In genomic region chr6:114238892-114239644, GRCm38 (mm10) we compare ENCODE assay signal across 15 mouse cellular contexts. TPM values are rescaled to one million over a fixed set of nuclear protein-coding genes. Genes with fewer than 3 reads are reported as not detected.
A peak's percentile ranks its signal among the peaks of the same experiment; 100 is the strongest.
DNase-seq lines count a peak whose midpoint lies in the region; ATAC-seq lines count a peak whose summit lies in the region.
"Had no signal": no experiment of that assay in that cellular context is flagged by ENCODE, and none has a peak within 500 bp of the region (broad histone marks: within the 10 kb centered on the region; RNA-seq: fewer than 3 reads in every experiment).

No protein-coding gene starts in this region.

- no peak overlapping the region; the same call in 1 of the 2 replicates for H3K9ac ChIP-seq in forebrain, embryonic 11.5 days (ENCODE audit: low read length)
- H3K9ac ChIP-seq in hindbrain, embryonic 15.5 days, result no peak overlapping the region
- no peak overlapping the region for H3K9ac ChIP-seq in neural tube, embryonic 12.5 days

- H3K9me3 ChIP-seq in forebrain, embryonic 11.5 days (ENCODE audit: control insufficient read depth, low read length), result no peaks in the 10 kb centered on the region
- H3K9me3 ChIP-seq in hindbrain, embryonic 15.5 days, result no peaks in the 10 kb centered on the region
- no peaks in the 10 kb centered on the region for H3K9me3 ChIP-seq in neural tube, embryonic 12.5 days
- H3K9me3 ChIP-seq: limb, embryonic 10.5 days; megakaryocyte, embryonic 14.5 days had no signal

- H3K36me3 ChIP-seq in forebrain, embryonic 11.5 days (ENCODE audit: control insufficient read depth, insufficient read depth, low read length), result no peaks in the 10 kb centered on the region
- no peaks in the 10 kb centered on the region for H3K36me3 ChIP-seq in hindbrain, embryonic 15.5 days
- no peaks in the 10 kb centered on the region for H3K36me3 ChIP-seq in neural tube, embryonic 12.5 days
- H3K36me3 ChIP-seq: limb, embryonic 10.5 days had no signal

- ATAC-seq in forebrain, embryonic 11.5 days (replicated peaks; ENCODE audit: low FRiP score), result peak; percentile 75
- peak; percentile 79 for ATAC-seq in hindbrain, embryonic 15.5 days (ENCODE audit: low FRiP score, low read depth)
- peak; percentile 84 for ATAC-seq in neural tube, embryonic 12.5 days (ENCODE audit: low FRiP score, low read depth)

- intact Hi-C loops in gastrocnemius, postnatal 36 days (cut with DNase I), result no loop called here

- no peak overlapping the region for H3K27ac ChIP-seq in forebrain, embryonic 11.5 days (ENCODE audit: low read depth, low read length)
- peak overlapping the region; percentile 53 for H3K27ac ChIP-seq in hindbrain, embryonic 15.5 days (replicated peaks)
- peak overlapping the region; percentile 15; the same call in 1 of the 2 replicates for H3K27ac ChIP-seq in neural tube, embryonic 12.5 days
- H3K27ac ChIP-seq: layer of hippocampus, adult 2 months; limb, embryonic 10.5 days had no signal

- H3K4me2 ChIP-seq in forebrain, embryonic 11.5 days (ENCODE audit: low read depth, low read length, severe bottlenecking), result no peak overlapping the region
- no peak overlapping the region for H3K4me2 ChIP-seq in hindbrain, embryonic 15.5 days
- no peak overlapping the region for H3K4me2 ChIP-seq in neural tube, embryonic 12.5 days (replicated peaks)

- H3K4me3 ChIP-seq in forebrain, embryonic 11.5 days (ENCODE audit: low read depth, low read length), result no peak overlapping the region
- H3K4me3 ChIP-seq in hindbrain, embryonic 15.5 days, result no peak overlapping the region
- no peak overlapping the region for H3K4me3 ChIP-seq in neural tube, embryonic 12.5 days
- H3K4me3 ChIP-seq: layer of hippocampus, adult 2 months; limb, embryonic 10.5 days; megakaryocyte, embryonic 14.5 days had no signal

- peaks cover 5% of the 10 kb centered on the region; the same call in 1 of the 2 replicates for H3K4me1 ChIP-seq in forebrain, embryonic 11.5 days (replicated peaks; ENCODE audit: control insufficient read depth, insufficient read depth, low read length)
- H3K4me1 ChIP-seq in hindbrain, embryonic 15.5 days (replicated peaks), result peaks cover 18% of the 10 kb centered on the region
- H3K4me1 ChIP-seq in neural tube, embryonic 12.5 days, result peaks cover 17% of the 10 kb centered on the region
- H3K4me1 ChIP-seq: megakaryocyte, embryonic 14.5 days had no signal

- 24% methylated on average over 6 of the region's 6 CpGs for WGBS in forebrain, embryonic 11.5 days
- WGBS in hindbrain, embryonic 15.5 days, result 10% methylated on average over 5 of the region's 6 CpGs
- 23% methylated on average over 5 of the region's 6 CpGs for WGBS in neural tube, embryonic 12.5 days

- peak; percentile 28 for DNase-seq in embryo, embryonic 10.5 days (ENCODE audit: low spot score)
- peak; percentile 64 for DNase-seq in forebrain, embryonic 11.5 days (ENCODE audit: low spot score)
- no peak for DNase-seq in gastrocnemius, postnatal 36 days
- no peak for DNase-seq in heart, adult 18-20 months
- no peak for DNase-seq in adrenal gland, postnatal 36 days
- DNase-seq: heart, adult 11 months; heart, postnatal 36 days; kidney, adult 8-10 months; lung, adult 18-20 months; thymus, postnatal 25 days had no signal

- no peaks in the 10 kb centered on the region; the same call in 1 of the 2 replicates for H3K27me3 ChIP-seq in forebrain, embryonic 11.5 days (ENCODE audit: control insufficient read depth, insufficient read depth, low read length)
- H3K27me3 ChIP-seq in hindbrain, embryonic 15.5 days, result no peaks in the 10 kb centered on the region; the same call in 1 of the 2 replicates
- no peaks in the 10 kb centered on the region; the same call in 1 of the 2 replicates for H3K27me3 ChIP-seq in neural tube, embryonic 12.5 days (replicated peaks)

RNA-seq across cellular contexts. Expression of gene Slc6a1, which starts 43.4 kb away (rescaled TPM):
- 22.0 and 26.1 TPM in 2 replicates for polyA plus RNA-seq in forebrain, embryonic 11.5 days (2014; fragmentation: Nextera tagmentation; extraction: Ambion mirVana)
- polyA plus RNA-seq in hindbrain, embryonic 15.5 days (2015; fragmentation: Nextera tagmentation; extraction: Ambion mirVana), result 130 and 150 TPM in 2 replicates
- polyA plus RNA-seq in neural tube, embryonic 12.5 days (2016; fragmentation: Nextera tagmentation; extraction: Ambion mirVana), result 32.4 and 35.4 TPM in 2 replicates
- total RNA-seq in gastrocnemius, postnatal 36 days (2021), result under 1 TPM; 0.20 to 0.54 TPM
- total RNA-seq in heart, adult 18-20 months (2021), result under 1 TPM in 1 of 2 experiments, not detected in 1; 0.05 TPM
- not detected for total RNA-seq in adrenal gland, postnatal 36 days (2021)
- polyA plus RNA-seq: limb, embryonic 10.5 days had no signal

Comparison
In these comparisons a context has a peak if more than half of its experiments do, and no peak if none do; other contexts are left out.
1. DNase-seq: peak in embryo, embryonic 10.5 days (single experiment) and forebrain, embryonic 11.5 days (single experiment); none in gastrocnemius, postnatal 36 days (0 of 2), heart, adult 18-20 months (0 of 2) and adrenal gland, postnatal 36 days (0 of 2).
2. Peak in every context shown above with its lines, with median percentiles within 50 percentile points of each other: ATAC-seq.